Mouse (Mus musculus): ENCODE data around the gene Ctcfl. TPM values are rescaled to one million over a fixed set of nuclear protein-coding genes. Genes with fewer than 3 reads are reported as not detected.
A peak's percentile ranks its signal among the peaks of the same experiment; 100 is the strongest.

Ctcfl gene
- total RNA-seq (2014; fragmentation: Nextera tagmentation) (not detected in 2 replicates), total RNA-seq (2017) (not detected in 2 replicates)

- peak; percentile 21 for ATAC-seq (replicated peaks; ENCODE audit: low FRiP score, low TSS enrichment, poor library complexity, severe bottlenecking)
Observed at GRCm38 (mm10) chr2:173119023-173119944, at the start of gene Ctcfl. Gene Ctcfl (minus strand): TSS chr2:173119525.

GRCm38 (mm10) chr2:173168411-173168851 lies 49.1 kb upstream of the Ctcfl start:
- no peak for ATAC-seq (replicated peaks; ENCODE audit: low FRiP score, low TSS enrichment, poor library complexity, severe bottlenecking)

GRCm38 (mm10) chr2:173165357-173165756 lies 46.0 kb upstream of the Ctcfl start:
- no peak for ATAC-seq (replicated peaks; ENCODE audit: low FRiP score, low TSS enrichment, poor library complexity, severe bottlenecking)

- ATAC-seq (replicated peaks; ENCODE audit: low FRiP score, low TSS enrichment, poor library complexity, severe bottlenecking) = no peak
Observed at GRCm38 (mm10) chr2:173164946-173165345, 45.6 kb upstream of the Ctcfl start.

GRCm38 (mm10) chr2:173164358-173164757 lies 45.0 kb upstream of the Ctcfl start:
- ATAC-seq (replicated peaks; ENCODE audit: low FRiP score, low TSS enrichment, poor library complexity, severe bottlenecking) = peak; percentile 50; the same call in 1 of the 2 replicates

GRCm38 (mm10) chr2:173163380-173163779 lies 44.1 kb upstream of the Ctcfl start:
- no peak for ATAC-seq (replicated peaks; ENCODE audit: low FRiP score, low TSS enrichment, poor library complexity, severe bottlenecking)

GRCm38 (mm10) chr2:173159354-173160311 lies 40.3 kb upstream of the Ctcfl start:
- ATAC-seq (replicated peaks; ENCODE audit: low FRiP score, low TSS enrichment, poor library complexity, severe bottlenecking) = peak; percentile 90

- no peak for ATAC-seq (replicated peaks; ENCODE audit: low FRiP score, low TSS enrichment, poor library complexity, severe bottlenecking)
Observed at GRCm38 (mm10) chr2:173158390-173159055, 39.2 kb upstream of the Ctcfl start.

GRCm38 (mm10) chr2:173157871-173158270 lies 38.5 kb upstream of the Ctcfl start:
- ATAC-seq (replicated peaks; ENCODE audit: low FRiP score, low TSS enrichment, poor library complexity, severe bottlenecking) = no peak

GRCm38 (mm10) chr2:173157376-173157775 lies 38.1 kb upstream of the Ctcfl start:
- no peak for ATAC-seq (replicated peaks; ENCODE audit: low FRiP score, low TSS enrichment, poor library complexity, severe bottlenecking)

GRCm38 (mm10) chr2:173156923-173157322 lies 37.6 kb upstream of the Ctcfl start:
- no peak for ATAC-seq (replicated peaks; ENCODE audit: low FRiP score, low TSS enrichment, poor library complexity, severe bottlenecking)

GRCm38 (mm10) chr2:173155907-173156306 lies 36.6 kb upstream of the Ctcfl start:
- ATAC-seq (replicated peaks; ENCODE audit: low FRiP score, low TSS enrichment, poor library complexity, severe bottlenecking) = no peak

GRCm38 (mm10) chr2:173154962-173155361 lies 35.6 kb upstream of the Ctcfl start:
- no peak for ATAC-seq (replicated peaks; ENCODE audit: low FRiP score, low TSS enrichment, poor library complexity, severe bottlenecking)

- ATAC-seq (replicated peaks; ENCODE audit: low FRiP score, low TSS enrichment, poor library complexity, severe bottlenecking) = no peak
Observed at GRCm38 (mm10) chr2:173154513-173154912, 35.2 kb upstream of the Ctcfl start.

- ATAC-seq (replicated peaks; ENCODE audit: low FRiP score, low TSS enrichment, poor library complexity, severe bottlenecking) = no peak
Observed at GRCm38 (mm10) chr2:173153266-173153665, 33.9 kb upstream of the Ctcfl start.

- ATAC-seq (replicated peaks; ENCODE audit: low FRiP score, low TSS enrichment, poor library complexity, severe bottlenecking) = no peak
Observed at GRCm38 (mm10) chr2:173152436-173153151, 33.3 kb upstream of the Ctcfl start, which contains the start of gene Pck1. Gene Pck1 (plus strand): TSS chr2:173153048.

- no peak for ATAC-seq (replicated peaks; ENCODE audit: low FRiP score, low TSS enrichment, poor library complexity, severe bottlenecking)
Observed at GRCm38 (mm10) chr2:173151784-173152284, 32.5 kb upstream of the Ctcfl start.

- ATAC-seq (replicated peaks; ENCODE audit: low FRiP score, low TSS enrichment, poor library complexity, severe bottlenecking) = no peak
Observed at GRCm38 (mm10) chr2:173151352-173151751, 32.0 kb upstream of the Ctcfl start.

Measured in megakaryocyte-erythroid progenitor cell, adult 5-6 weeks (primary cell).